In the genomic region with DNA sequence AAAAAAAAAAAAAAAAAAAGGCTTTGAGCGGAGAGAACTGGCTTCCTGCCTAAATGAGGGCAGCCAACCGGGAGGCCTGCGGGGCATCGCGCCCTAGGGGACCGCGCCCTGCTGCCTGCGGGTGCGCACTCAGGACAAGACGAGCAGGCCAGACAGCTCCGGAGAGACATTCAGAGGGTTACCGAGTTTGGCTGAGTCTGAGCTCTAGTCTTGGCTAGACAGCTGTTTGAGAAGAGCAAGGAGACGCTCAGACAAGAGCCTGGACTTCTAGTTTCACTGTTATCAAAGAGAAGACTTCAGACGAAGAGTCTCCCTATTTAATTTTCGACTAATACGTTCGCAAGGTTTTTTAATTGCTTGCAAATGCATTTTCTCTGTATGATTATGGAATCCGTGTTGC, we compare ENCODE assay signal across 13 mouse cellular contexts. TPM values are rescaled to one million over a fixed set of nuclear protein-coding genes. Genes with fewer than 3 reads are reported as not detected.
DNase-seq lines count a peak whose midpoint lies in the region; ATAC-seq and TF ChIP-seq lines count a peak whose summit lies in the region.
"Had no signal": no experiment of that assay in that cellular context is flagged by ENCODE, and none has a peak within 500 bp of the region (broad histone marks: within the 10 kb centered on the region; RNA-seq: fewer than 3 reads in every experiment).

No protein-coding gene starts in this region.

- no peak overlapping the region for H3K4me3 ChIP-seq in cerebellum, adult 2 months (replicated peaks; ENCODE audit: insufficient read depth, low read depth, low read length)
- H3K4me3 ChIP-seq in kidney, embryonic 15.5 days (replicated peaks) = no peak overlapping the region
- no peak overlapping the region for H3K4me3 ChIP-seq in embryonic facial prominence, embryonic 13.5 days
- 0 out of 2 replicates have a peak overlapping the region, but pooled peaks have one; percentile 16 for H3K4me3 ChIP-seq in midbrain, embryonic 16.5 days (ENCODE audit: low read depth, low read length)
- H3K4me3 ChIP-seq: embryonic facial prominence, embryonic 15.5 days; liver, embryonic 15.5 days had no signal

- WGBS in cerebellum, adult 2 months = under 1% methylated on average over 18 of the region's 18 CpGs
- WGBS in kidney, embryonic 15.5 days = under 1% methylated on average over 18 of the region's 18 CpGs
- WGBS in embryonic facial prominence, embryonic 13.5 days = under 1% methylated on average over 18 of the region's 18 CpGs
- under 1% methylated on average over 18 of the region's 18 CpGs for WGBS in midbrain, embryonic 16.5 days

- H3K4me2 ChIP-seq in kidney, embryonic 15.5 days = no peak overlapping the region
- H3K4me2 ChIP-seq in embryonic facial prominence, embryonic 13.5 days = peak overlapping the region; percentile 27
- peak overlapping the region; percentile 46 for H3K4me2 ChIP-seq in midbrain, embryonic 16.5 days (ENCODE audit: low read length)
- H3K4me2 ChIP-seq: embryonic facial prominence, embryonic 15.5 days; liver, embryonic 15.5 days had no signal

- no peak for ATAC-seq in kidney, embryonic 15.5 days (replicated peaks; ENCODE audit: low FRiP score)
- no peak for ATAC-seq in embryonic facial prominence, embryonic 13.5 days (ENCODE audit: insufficient number of reproducible peaks, insufficient read depth, low FRiP score, low TSS enrichment, low read depth)
- no peak for ATAC-seq in midbrain, embryonic 16.5 days

- H3K9me3 ChIP-seq in kidney, embryonic 15.5 days (replicated peaks) = no peaks in the 10 kb centered on the region
- H3K9me3 ChIP-seq in embryonic facial prominence, embryonic 13.5 days = no peaks in the 10 kb centered on the region
- H3K9me3 ChIP-seq in midbrain, embryonic 16.5 days (replicated peaks; ENCODE audit: control insufficient read depth, low read length, poor library complexity, severe bottlenecking) = no peaks in the 10 kb centered on the region
- H3K9me3 ChIP-seq: embryonic facial prominence, embryonic 15.5 days; liver, embryonic 15.5 days had no signal

- no peak for TF ChIP-seq POLR2A in cerebellum, adult 2 months (IDR thresholded peaks at IDR 0.05; ENCODE audit: borderline replicate concordance, insufficient read depth, low read length)

- TF ChIP-seq CTCF in cerebellum, adult 2 months (IDR thresholded peaks at IDR 0.05; ENCODE audit: borderline replicate concordance, insufficient read depth, low read depth, low read length) = no peak

- H3K36me3 ChIP-seq in kidney, embryonic 15.5 days = no peaks in the 10 kb centered on the region
- no peaks in the 10 kb centered on the region for H3K36me3 ChIP-seq in embryonic facial prominence, embryonic 13.5 days
- H3K36me3 ChIP-seq in midbrain, embryonic 16.5 days (ENCODE audit: control insufficient read depth, insufficient read depth, low read length) = no peaks in the 10 kb centered on the region
- H3K36me3 ChIP-seq: embryonic facial prominence, embryonic 15.5 days; liver, embryonic 15.5 days had no signal

- 0 out of 2 replicates have a peak, but pooled peaks cover 2% of the 10 kb centered on the region for H3K4me1 ChIP-seq in cerebellum, adult 2 months (ENCODE audit: control insufficient read depth, insufficient read depth, low read length)
- H3K4me1 ChIP-seq in kidney, embryonic 15.5 days = no peaks in the 10 kb centered on the region
- H3K4me1 ChIP-seq in embryonic facial prominence, embryonic 13.5 days = 0 out of 2 replicates have a peak, but pooled peaks cover 3% of the 10 kb centered on the region
- H3K4me1 ChIP-seq in midbrain, embryonic 16.5 days (ENCODE audit: control insufficient read depth, insufficient read depth, low read length) = no peaks in the 10 kb centered on the region; the same call in 1 of the 2 replicates
- H3K4me1 ChIP-seq: embryonic facial prominence, embryonic 15.5 days; liver, embryonic 15.5 days had no signal

- H3K27me3 ChIP-seq in cerebellum, adult 2 months (ENCODE audit: control insufficient read depth, insufficient read depth, low read length) = peaks cover 2% of the 10 kb centered on the region; the same call in 1 of the 2 replicates
- H3K27me3 ChIP-seq in kidney, embryonic 15.5 days = peaks cover 77% of the 10 kb centered on the region
- peaks cover 77% of the 10 kb centered on the region for H3K27me3 ChIP-seq in embryonic facial prominence, embryonic 13.5 days
- H3K27me3 ChIP-seq in midbrain, embryonic 16.5 days (ENCODE audit: control insufficient read depth, insufficient read depth, low read depth, low read length) = peaks cover 39% of the 10 kb centered on the region

- no peak overlapping the region for H3K9ac ChIP-seq in kidney, embryonic 15.5 days
- no peak overlapping the region for H3K9ac ChIP-seq in embryonic facial prominence, embryonic 13.5 days
- H3K9ac ChIP-seq in midbrain, embryonic 16.5 days (ENCODE audit: low read depth, low read length) = no peak overlapping the region
- H3K9ac ChIP-seq: embryonic facial prominence, embryonic 15.5 days; liver, embryonic 15.5 days had no signal

- DNase-seq in cerebellum, adult 2 months = peak; percentile 0 to 7
- DNase-seq in cerebellum, adult 11-12 months = no peak
- DNase-seq in kidney, adult 9 months = peak; percentile 20
- no peak for DNase-seq in frontal cortex, adult 2 months (ENCODE audit: extremely low spot score in 1 of 2, low spot score in 1 of 2)
- DNase-seq in urinary bladder, postnatal 25 days (ENCODE audit: low spot score) = no peak
- DNase-seq: cerebellum, adult 9-11 months; lung, postnatal 4 days had no signal

- no peak overlapping the region for H3K27ac ChIP-seq in cerebellum, adult 2 months (ENCODE audit: insufficient read depth, low read length)
- H3K27ac ChIP-seq in kidney, embryonic 15.5 days = no peak overlapping the region
- no peak overlapping the region for H3K27ac ChIP-seq in embryonic facial prominence, embryonic 13.5 days
- peak overlapping the region; percentile 62 for H3K27ac ChIP-seq in midbrain, embryonic 16.5 days (ENCODE audit: low read length)
- H3K27ac ChIP-seq: embryonic facial prominence, embryonic 15.5 days; liver, embryonic 15.5 days had no signal

RNA-seq across cellular contexts. Expression of gene Tfap2d, which starts 5.9 kb away (rescaled TPM):
- 1.6 and 2.2 TPM in 2 replicates for polyA plus RNA-seq in cerebellum, adult 2 months (2012; rRNA removed)
- polyA plus RNA-seq in kidney, embryonic 15.5 days (2015; fragmentation: Nextera tagmentation; extraction: Ambion mirVana) = not detected in 2 replicates
- polyA plus RNA-seq in embryonic facial prominence, embryonic 13.5 days (2015; fragmentation: Nextera tagmentation; extraction: Ambion mirVana) = not detected in 2 replicates
- 52.1 and 58.0 TPM in 2 replicates for polyA plus RNA-seq in midbrain, embryonic 16.5 days (2015; fragmentation: Nextera tagmentation; extraction: Ambion mirVana)
- 0.84 and 2.6 TPM in 2 replicates for polyA plus RNA-seq in frontal cortex, adult 2 months (2012; rRNA removed)
- polyA plus RNA-seq: embryonic facial prominence, embryonic 15.5 days; liver, embryonic 15.5 days; neural tube, embryonic 11.5 days had no signal

Comparison
In these comparisons a context has a peak if more than half of its experiments do, and no peak if none do; other contexts are left out.
1. DNase-seq: peak in cerebellum, adult 2 months (2 of 2) and kidney, adult 9 months (single experiment); none in cerebellum, adult 11-12 months (single experiment), frontal cortex, adult 2 months (0 of 2) and urinary bladder, postnatal 25 days (single experiment).
2. RNA of gene Tfap2d, which starts 5.9 kb away (polyA plus RNA-seq): 52.1 to 58.0 TPM in midbrain, embryonic 16.5 days; 0.84 to 2.6 TPM in frontal cortex, adult 2 months, 1.6 to 2.2 TPM in cerebellum, adult 2 months, not detected in kidney, embryonic 15.5 days and not detected in embryonic facial prominence, embryonic 13.5 days; every median in the first group is over 10 times any median in the second.